Mouse (Mus musculus) heart, postnatal 14 days (tissue): ENCODE measurements around the gene Gc. TPM values are rescaled to one million over a fixed set of nuclear protein-coding genes. Genes with fewer than 3 reads are reported as not detected.

Experiments
- DNase-seq, 2 experiments: peaks; one replicate each; pipeline ENCODE4 v3.0.0; 2021 to 2022
- intact Hi-C: fragments of 180-260 bp; cut with DNase I; formaldehyde crosslinking; loops from one replicate; pipeline ENCODE4 v1.15.1; 2025
- total RNA-seq, 2 experiments: library from RNA; stranded (reverse); gene quantifications; 2 replicates each; pipeline ENCODE4 v1.2.3; 2021

The Gc gene
- total RNA-seq, 2 experiments from 2014 or later, result not detected

DNA sequence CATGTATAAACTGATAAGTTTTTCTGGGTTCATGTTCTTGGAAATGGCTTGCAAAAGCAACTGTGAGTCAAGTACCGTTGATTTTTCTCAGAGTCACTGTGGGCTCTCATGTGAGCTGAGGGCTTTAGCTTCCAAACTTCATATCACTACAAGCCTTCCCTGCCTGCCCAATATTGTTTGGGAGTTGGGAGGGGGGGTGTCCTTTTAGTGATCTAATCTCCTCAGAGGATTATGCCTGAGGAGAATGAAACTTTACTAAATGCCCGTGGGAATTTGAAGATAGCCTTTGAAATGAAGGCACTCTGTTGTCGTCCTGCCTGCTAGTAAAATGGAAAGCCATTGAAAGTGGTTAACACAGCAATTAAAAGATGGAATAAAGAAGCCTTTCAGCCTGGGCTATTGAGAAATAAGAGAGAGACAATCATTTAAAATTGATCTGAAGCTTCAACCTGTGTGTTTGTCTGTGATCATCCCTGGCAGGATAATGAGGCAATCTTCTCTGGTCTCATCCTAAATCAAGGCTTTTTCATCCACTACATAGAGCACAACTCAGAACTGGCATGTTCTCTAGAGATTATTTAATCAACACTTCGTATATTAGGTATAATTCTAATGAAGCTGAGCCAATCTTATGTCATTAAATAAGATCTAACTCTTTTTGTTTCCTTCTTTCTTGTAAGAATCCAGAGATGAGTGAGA, 89.5 kb downstream of the Gc start:
- intact Hi-C loops, result no loop called here
- DNase-seq, result no peak

Other genes starting within 250 kb of the Gc start
- not detected for gene Npffr2, start 69.5 kb upstream of the Gc start, total RNA-seq